Mouse (Mus musculus) lung, adult 2 months (tissue): Measurements from ENCODE around the gene Igfbp5. TPM values are rescaled to one million over a fixed set of nuclear protein-coding genes. Genes with fewer than 3 reads are reported as not detected.
A peak's percentile ranks its signal among the peaks of the same experiment; 100 is the strongest.

Source experiments
- DNase-seq: peaks from one replicate; pipeline ENCODE4 v3.0.0; 2022
- H3K4me1 ChIP-seq: fragments of 200-500 bp; 2 replicates; pipeline ENCODE4 v1.6.1; 2011; ENCODE audit warnings: low read length; ENCODE audit not compliant: control insufficient read depth, insufficient read depth
- H3K4me3 ChIP-seq: fragments of 200-500 bp; replicated peaks from 2 replicates; pipeline ENCODE3; 2011; ENCODE audit warnings: low read depth, mild to moderate bottlenecking, control low read depth, low read length; ENCODE audit errors: extremely low read depth
- CTCF ChIP-seq: fragments of 200-500 bp; IDR thresholded peaks from 2 replicates; pipeline ENCODE4 v1.5.1; 2011; ENCODE audit warnings: mild to moderate bottlenecking, low read length, control low read depth; ENCODE audit not compliant: insufficient read depth
- POLR2A ChIP-seq: fragments of 200-500 bp; IDR thresholded peaks from 2 replicates; pipeline ENCODE4 v1.6.1; 2011; ENCODE audit warnings: low read depth, mild to moderate bottlenecking, control low read depth, low read length, borderline replicate concordance; ENCODE audit errors: extremely low read depth
- WGBS: fragments of 180-500 bp; shearing (Covaris S2); methylation state at CpG from one replicate; pipeline ENCODE4 v1.1.7; 2018; 5-methylcytosine and 5-hydroxymethylcytosine counted together
- polyA plus RNA-seq: library from polyadenylated mRNA; depleted of rRNA; stranded (reverse); fragments of >200 nt; gene quantifications from 2 replicates; pipeline ENCODE4 v1.2.3, GENCODE M21; 2012

The Igfbp5 gene
- polyA plus RNA-seq, 1 experiment: 118 TPM

DNA sequence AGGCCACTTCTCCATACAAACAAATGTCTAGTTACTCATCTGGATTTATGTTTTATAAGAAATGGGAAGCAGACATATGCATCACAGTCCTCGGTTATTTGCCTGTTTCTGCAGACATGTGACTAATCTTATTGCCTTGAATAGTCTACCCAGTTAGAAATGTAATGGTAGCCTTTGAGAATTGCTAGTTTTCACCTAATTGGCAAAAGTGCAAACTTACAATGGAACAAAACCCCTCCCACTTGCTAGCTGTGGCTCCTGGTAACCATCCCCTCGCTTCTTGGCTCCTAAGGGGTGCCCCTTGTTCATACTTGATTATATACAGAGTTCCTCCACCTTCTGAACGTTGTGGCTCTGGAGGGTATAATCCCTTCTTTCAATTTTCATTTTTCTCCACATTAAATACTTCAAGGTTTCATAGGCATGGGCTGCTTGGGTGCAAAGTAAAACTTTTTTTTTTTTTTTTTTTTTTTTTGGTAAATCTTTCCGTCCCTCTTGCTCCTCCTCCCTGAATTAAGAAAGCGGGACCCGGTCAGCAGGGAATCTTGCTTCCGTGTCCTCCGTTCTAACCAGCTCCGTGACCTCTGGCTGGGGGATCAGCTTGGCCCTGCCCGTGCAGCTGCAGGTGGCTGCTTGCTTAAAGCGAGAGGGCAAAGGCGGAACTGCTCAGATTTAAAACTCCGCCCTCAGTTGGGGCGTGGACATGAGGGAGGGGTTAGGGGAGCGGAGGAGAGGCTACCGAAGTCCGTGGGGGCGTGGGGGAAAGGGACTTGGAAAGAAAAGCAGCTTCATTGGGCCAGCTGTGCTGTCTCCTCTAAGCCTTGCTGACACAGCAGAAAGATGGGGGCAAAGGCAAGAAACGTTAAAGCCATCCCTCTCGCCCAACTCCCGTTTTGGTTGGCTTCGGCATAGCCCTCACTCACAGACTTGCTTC lies 4.7 kb downstream of the Igfbp5 start:
- TF ChIP-seq CTCF (no peak), POLR2A (peak; percentile 33; the same call in 1 of the 2 replicates)
- peak; percentile 64 for DNase-seq
- Histone ChIP-seq H3K4me1 (peaks cover 6% of the 10 kb centered on the region; the same call in 1 of the 2 replicates), H3K4me3 (peak overlapping the region; percentile 57)
- 9% methylated on average over 22 of the region's 22 CpGs for WGBS

DNA sequence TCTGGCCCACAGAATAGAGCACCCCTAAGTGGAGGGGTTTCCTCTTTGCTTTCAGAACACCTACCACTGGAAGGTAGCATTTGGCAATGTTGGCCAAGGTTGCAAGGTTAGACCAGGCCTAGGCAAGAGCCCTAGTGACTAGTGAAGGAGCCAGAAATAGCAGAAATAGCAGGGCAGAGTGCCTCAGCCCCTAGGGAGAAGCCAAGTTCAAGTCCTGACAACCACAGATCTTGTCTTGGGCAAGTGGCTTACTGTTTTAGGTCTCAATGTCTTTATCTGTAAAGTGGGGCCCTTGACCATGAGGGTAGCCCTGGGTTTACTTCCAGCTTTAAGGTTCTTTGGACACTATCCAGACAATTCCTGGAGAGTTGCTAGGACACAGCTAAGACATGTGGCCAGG lies 5.4 kb downstream of the Igfbp5 start:
- Histone ChIP-seq H3K4me1 (peaks cover 6% of the 10 kb centered on the region; the same call in 1 of the 2 replicates), H3K4me3 (no peak overlapping the region)
- DNase-seq: no peak
- no peak for TF ChIP-seq CTCF
- no peak for TF ChIP-seq POLR2A

DNA sequence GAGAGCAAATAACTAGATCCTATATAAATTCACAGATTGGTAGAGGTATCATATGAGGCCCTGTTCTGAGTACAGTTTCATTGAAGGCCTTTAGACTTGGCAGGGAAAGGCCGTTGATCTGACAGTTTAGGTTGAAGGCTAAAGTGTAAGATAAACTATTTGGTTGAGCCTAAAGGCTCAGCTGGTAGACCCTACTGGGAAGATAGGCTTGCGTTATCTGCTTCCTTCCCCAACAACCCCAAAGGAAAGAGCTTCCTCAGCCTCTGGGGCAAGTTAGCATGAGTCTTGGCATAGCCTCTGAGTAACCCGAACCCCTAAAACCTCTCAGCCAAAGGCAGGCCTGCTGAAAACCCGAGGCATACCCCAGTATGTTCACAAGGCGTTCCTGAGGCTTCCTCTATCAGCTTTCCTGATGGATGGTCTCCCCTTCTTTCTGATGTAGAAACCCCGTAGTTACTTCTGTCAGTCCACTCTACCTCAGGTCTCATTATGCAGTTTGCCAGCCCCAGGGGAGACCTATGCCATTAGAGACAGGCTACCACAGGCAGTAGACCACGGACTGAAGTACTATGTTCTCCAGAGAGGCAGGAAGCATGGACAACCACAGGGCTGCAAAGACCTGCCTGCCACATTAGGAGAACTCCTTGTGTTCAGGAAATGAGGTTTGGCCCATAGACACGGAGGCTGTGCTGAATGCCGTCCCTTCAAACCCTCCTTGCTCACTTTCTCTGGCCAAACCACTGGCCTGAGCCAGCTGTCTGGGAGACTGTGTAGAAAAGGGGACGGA lies 6.1 kb downstream of the Igfbp5 start:
- 62% methylated on average over 10 of the region's 10 CpGs for WGBS
- TF ChIP-seq POLR2A (no peak), CTCF (no peak)
- Histone ChIP-seq H3K4me1 (peaks cover 2% of the 10 kb centered on the region; the same call in 1 of the 2 replicates), H3K4me3 (no peak overlapping the region)
- DNase-seq: no peak

DNA sequence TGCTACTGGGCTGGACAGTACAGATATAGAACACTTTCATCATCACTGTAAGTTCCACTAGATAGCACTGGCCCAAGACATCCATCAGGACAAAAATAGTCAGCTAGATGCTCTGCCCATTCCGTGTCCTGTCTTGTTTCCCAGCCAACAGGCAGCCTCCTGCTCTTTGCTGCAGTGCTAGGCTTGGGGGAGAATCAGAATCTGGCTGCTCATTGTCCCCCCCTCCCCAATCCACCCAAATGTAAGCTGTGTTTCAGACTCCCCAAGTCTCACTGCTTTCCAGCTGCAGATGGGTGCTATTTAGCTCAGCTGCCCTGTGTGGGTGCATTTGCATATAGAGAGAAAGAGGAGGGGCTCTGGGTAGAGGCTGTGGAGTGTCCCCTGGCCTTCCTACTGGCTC lies 7.3 kb downstream of the Igfbp5 start:
- WGBS: 44% methylated on average over 1 of the region's 1 CpGs
- TF ChIP-seq POLR2A: no peak
- TF ChIP-seq CTCF: no peak
- H3K4me1 ChIP-seq: peaks cover 2% of the 10 kb centered on the region; the same call in 1 of the 2 replicates
- no peak overlapping the region for H3K4me3 ChIP-seq
- no peak for DNase-seq

DNA sequence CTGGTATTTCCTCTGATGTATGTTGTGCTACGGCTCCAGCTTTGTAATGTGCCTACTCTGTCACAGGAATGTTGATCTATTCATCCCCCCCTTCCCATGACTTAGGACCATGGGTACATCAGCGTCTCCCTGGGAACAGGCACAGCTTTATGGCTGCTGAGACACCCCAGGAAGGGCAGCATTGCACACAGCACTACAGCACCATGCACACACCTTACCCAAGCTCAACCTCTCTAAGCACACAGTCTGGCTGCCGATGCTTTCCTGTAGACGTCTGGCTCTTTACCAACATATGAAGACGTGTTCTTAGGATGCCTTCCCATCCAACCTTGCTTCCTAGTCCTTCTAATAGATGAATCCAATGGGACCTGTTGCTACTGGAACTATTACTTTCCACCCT lies 8.3 kb downstream of the Igfbp5 start:
- TF ChIP-seq POLR2A (no peak), CTCF (no peak)
- WGBS: 58% methylated on average over 5 of the region's 5 CpGs
- H3K4me1 ChIP-seq: peaks cover 2% of the 10 kb centered on the region; the same call in 1 of the 2 replicates
- DNase-seq: no peak
- no peak overlapping the region for H3K4me3 ChIP-seq

DNA sequence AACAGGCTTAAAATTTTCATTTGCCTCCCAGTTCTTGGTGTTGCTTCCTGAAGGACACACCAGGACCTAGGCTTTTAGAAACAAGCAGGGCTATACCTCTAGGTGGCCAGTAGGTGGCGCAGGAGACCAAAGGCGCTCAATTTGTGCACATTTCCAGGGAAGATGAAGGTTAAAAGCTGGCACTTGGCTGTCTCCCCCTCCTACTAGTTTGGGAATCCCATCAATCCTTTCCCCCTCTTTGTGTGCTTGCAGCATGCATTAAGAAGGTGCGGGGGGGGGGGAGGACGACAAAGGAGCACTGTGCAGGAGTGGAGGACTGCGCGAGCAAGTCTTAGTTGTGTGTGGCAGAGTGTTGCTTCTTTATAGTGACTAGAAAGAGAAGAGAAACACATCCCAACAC lies 8.8 kb downstream of the Igfbp5 start:
- 35% methylated on average over 6 of the region's 6 CpGs for WGBS
- Histone ChIP-seq H3K4me1 (peaks cover 1% of the 10 kb centered on the region; the same call in 1 of the 2 replicates), H3K4me3 (no peak overlapping the region)
- DNase-seq: peak; percentile 68
- peak; percentile 97 for TF ChIP-seq CTCF
- no peak for TF ChIP-seq POLR2A

DNA sequence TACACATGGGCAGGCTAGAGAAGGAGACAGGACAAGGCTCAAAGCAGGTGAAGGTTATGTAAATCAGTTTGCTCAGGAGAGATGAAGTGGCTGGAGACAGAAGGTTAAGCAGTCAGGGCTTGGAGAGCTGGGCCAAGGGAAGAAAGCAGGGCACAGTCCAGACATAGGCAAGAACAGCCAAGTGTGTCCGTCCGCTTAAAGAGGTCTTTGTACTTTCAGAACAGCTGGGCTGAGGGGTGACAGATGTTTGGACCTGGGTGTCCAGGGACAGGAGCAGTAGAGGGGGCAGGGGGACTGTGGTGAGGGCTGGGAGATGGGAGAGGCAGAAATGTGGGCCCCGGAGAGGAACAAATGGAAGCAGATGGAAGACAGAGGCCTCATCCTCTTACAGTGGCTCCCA lies 10.4 kb downstream of the Igfbp5 start:
- no peak overlapping the region for H3K4me3 ChIP-seq
- 85% methylated on average over 3 of the region's 3 CpGs for WGBS
- H3K4me1 ChIP-seq: no peaks in the 10 kb centered on the region
- DNase-seq: no peak
- no peak for TF ChIP-seq POLR2A
- TF ChIP-seq CTCF: no peak

DNA sequence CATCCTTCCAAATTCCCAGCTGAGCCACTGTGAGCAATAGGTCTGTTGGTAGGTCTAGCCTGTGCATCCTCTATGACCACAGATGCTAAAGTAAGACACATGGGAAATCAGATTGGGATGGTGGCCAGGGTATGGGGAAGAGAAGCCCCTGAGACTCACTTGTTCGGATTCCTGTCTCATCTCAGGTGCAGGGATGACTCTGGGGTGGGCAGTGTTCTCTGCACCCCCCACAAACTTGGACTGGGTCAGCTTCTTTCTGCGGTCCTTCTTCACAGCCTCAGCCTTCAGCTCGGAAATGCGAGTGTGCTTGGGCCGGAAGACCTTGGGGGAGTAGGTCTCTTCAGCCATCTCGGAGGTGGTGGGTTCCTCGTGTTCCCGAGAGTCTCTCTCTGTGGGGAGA lies 11.0 kb downstream of the Igfbp5 start:
- WGBS: 83% methylated on average over 8 of the region's 8 CpGs
- Histone ChIP-seq H3K4me3 (no peak overlapping the region), H3K4me1 (no peaks in the 10 kb centered on the region)
- TF ChIP-seq CTCF: no peak
- TF ChIP-seq POLR2A: no peak
- DNase-seq: no peak

DNA sequence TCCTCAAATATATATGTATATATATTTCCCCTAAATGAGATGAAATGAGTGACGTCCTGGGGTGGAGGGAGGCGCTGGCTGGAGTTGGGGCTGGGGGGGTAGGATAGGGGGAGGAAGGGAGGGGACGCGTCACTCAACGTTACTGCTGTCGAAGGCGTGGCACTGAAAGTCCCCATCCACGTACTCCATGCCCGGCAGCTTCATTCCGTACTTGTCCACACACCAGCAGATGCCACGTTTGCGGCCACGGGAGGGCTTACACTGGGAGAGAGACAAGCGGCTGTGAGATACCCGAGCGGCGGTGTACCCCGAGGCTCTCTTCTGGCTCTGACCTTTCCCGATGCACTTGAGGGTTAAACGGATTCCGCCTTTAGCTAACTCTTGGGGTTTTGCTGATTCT lies 12.4 kb downstream of the Igfbp5 start:
- Histone ChIP-seq H3K4me3 (no peak overlapping the region), H3K4me1 (no peaks in the 10 kb centered on the region)
- no peak for DNase-seq
- WGBS: 82% methylated on average over 21 of the region's 21 CpGs
- TF ChIP-seq CTCF: no peak
- no peak for TF ChIP-seq POLR2A
